ENCODE assay signal across 26 mouse cellular contexts in the genomic region with DNA sequence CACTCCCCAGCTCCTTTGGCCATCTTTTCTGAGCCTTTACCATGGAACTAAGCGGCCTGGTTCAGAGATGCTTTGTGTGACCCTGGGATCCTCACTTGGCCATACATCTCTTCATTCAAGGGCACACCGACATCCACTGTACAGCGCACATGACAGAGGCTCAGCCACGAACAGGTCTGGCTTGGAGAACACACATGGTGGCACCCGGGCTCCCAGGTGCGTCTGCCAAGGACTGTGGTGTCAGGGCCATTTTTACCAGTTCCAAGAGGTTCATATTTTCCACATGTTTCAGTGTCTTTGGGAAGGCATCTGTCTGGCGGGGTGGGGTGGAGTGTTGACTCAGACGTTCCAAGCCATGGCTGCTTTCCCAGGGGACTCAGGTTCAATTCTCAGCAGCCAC. TPM values are rescaled to one million over a fixed set of nuclear protein-coding genes. Genes with fewer than 3 reads are reported as not detected.
"Had no signal": no experiment of that assay in that cellular context is flagged by ENCODE, and none has a peak within 500 bp of the region (broad histone marks: within the 10 kb centered on the region; RNA-seq: fewer than 3 reads in every experiment).

No protein-coding gene starts in this region.

- ATAC-seq: inflammation-experienced regulatory T-cells, adult 6 months; intestine, embryonic 15.5 days; intestine, postnatal 0 days; liver, postnatal 0 days had no signal

- H3K9ac ChIP-seq: heart, embryonic 12.5 days; hindbrain, embryonic 13.5 days; hindbrain, embryonic 15.5 days; intestine, embryonic 15.5 days; limb, embryonic 12.5 days; liver, embryonic 13.5 days; liver, embryonic 15.5 days; liver, postnatal 0 days had no signal

- H3K36me3 ChIP-seq: liver, embryonic 15.5 days had no signal

- H3K4me2 ChIP-seq: heart, embryonic 12.5 days; hindbrain, embryonic 13.5 days; hindbrain, embryonic 15.5 days; intestine, embryonic 15.5 days; limb, embryonic 12.5 days; liver, embryonic 11.5 days; liver, embryonic 13.5 days; liver, embryonic 15.5 days had no signal

- H3K4me1 ChIP-seq: heart, embryonic 10.5 days; heart, embryonic 12.5 days; hindbrain, embryonic 13.5 days; hindbrain, embryonic 15.5 days; intestine, embryonic 15.5 days; limb, embryonic 10.5 days; limb, embryonic 12.5 days; liver, embryonic 13.5 days; liver, embryonic 15.5 days had no signal

- H3K4me3 ChIP-seq: heart, embryonic 10.5 days; heart, embryonic 12.5 days; hindbrain, embryonic 13.5 days; hindbrain, embryonic 15.5 days; intestine, embryonic 15.5 days; layer of hippocampus, adult 2 months; left cerebral cortex, adult 2 months; limb, embryonic 10.5 days; limb, embryonic 12.5 days; liver, embryonic 13.5 days; liver, embryonic 15.5 days had no signal

- H3K27ac ChIP-seq: heart, embryonic 10.5 days; hindbrain, embryonic 13.5 days; hindbrain, embryonic 15.5 days; intestine, embryonic 15.5 days; layer of hippocampus, adult 2 months; left cerebral cortex, adult 2 months; limb, embryonic 10.5 days; limb, embryonic 12.5 days; liver, embryonic 13.5 days; liver, embryonic 15.5 days had no signal

- H3K27me3 ChIP-seq: heart, embryonic 12.5 days; hindbrain, embryonic 13.5 days; hindbrain, embryonic 15.5 days; intestine, embryonic 15.5 days; limb, embryonic 12.5 days; liver, embryonic 13.5 days; liver, embryonic 15.5 days had no signal

- H3K9me3 ChIP-seq: hindbrain, embryonic 13.5 days; hindbrain, embryonic 15.5 days; intestine, embryonic 15.5 days; limb, embryonic 10.5 days; liver, embryonic 13.5 days; liver, embryonic 15.5 days had no signal

- DNase-seq: gastrocnemius, postnatal 10 days; gastrocnemius, postnatal 25 days; heart, adult 18-20 months; heart, postnatal 10 days; heart, postnatal 4 days; kidney, adult 18-20 months; kidney, adult 8-10 months; kidney, postnatal 10 days; kidney, postnatal 25 days; kidney, postnatal 4 days; liver; liver, embryonic 13.5 days; liver, postnatal 0 days had no signal

RNA-seq across cellular contexts. Expression of a gene that starts 41.6 kb away (rescaled TPM):
- polyA plus RNA-seq: inflammation-experienced regulatory T-cells, adult 6 months had no signal
